Mouse (Mus musculus) limb, embryonic 14.5 days (tissue): ENCODE measurements around the gene Pik3r1. TPM values are rescaled to one million over a fixed set of nuclear protein-coding genes. Genes with fewer than 3 reads are reported as not detected.

Experiments
- ATAC-seq: fragments of 200-750 bp; cut with Nextera tagmentation; 2 replicates; pipeline ENCODE4 v1.8.0; 2017; ENCODE audit warnings: low read depth, moderate number of reproducible peaks, moderate TSS enrichment; ENCODE audit not compliant: low FRiP score
- DNase-seq: peaks from one replicate; pipeline ENCODE4 v3.0.0-alpha.2; 2015; ENCODE audit warnings: low spot score
- H3K27ac ChIP-seq: fragments of 300-500 bp; sonication (generic); replicated peaks from 2 replicates; pipeline ENCODE4 v1.5.1; 2014; ENCODE audit warnings: low read depth, mild to moderate bottlenecking, low read length, moderate library complexity, mixed read lengths
- H3K27me3 ChIP-seq: fragments of 300-500 bp; sonication (generic); 2 replicates; pipeline ENCODE4 v1.6.1; 2014; ENCODE audit warnings: low read length, mixed read lengths; ENCODE audit not compliant: control insufficient read depth, insufficient read depth
- H3K36me3 ChIP-seq: fragments of 300-500 bp; sonication (generic); 2 replicates; pipeline ENCODE4 v1.6.1; 2014; ENCODE audit warnings: mild to moderate bottlenecking, low read length, moderate library complexity, mixed read lengths; ENCODE audit not compliant: control insufficient read depth, insufficient read depth
- H3K4me1 ChIP-seq: fragments of 300-500 bp; sonication (generic); 2 replicates; pipeline ENCODE4 v1.6.1; 2014; ENCODE audit warnings: antibody characterized with exemption, low read length, mixed read lengths; ENCODE audit not compliant: control insufficient read depth, insufficient read depth
- H3K4me2 ChIP-seq: fragments of 300-500 bp; sonication (generic); replicated peaks from 2 replicates; pipeline ENCODE4 v1.6.1; 2014; ENCODE audit warnings: low read depth, mild to moderate bottlenecking, low read length, moderate library complexity; ENCODE audit not compliant: severe bottlenecking
- H3K4me3 ChIP-seq: fragments of 300-500 bp; sonication (generic); replicated peaks from 2 replicates; pipeline ENCODE4 v1.5.1; 2014; ENCODE audit warnings: low read length
- H3K9ac ChIP-seq: fragments of 300-500 bp; sonication (generic); 2 replicates; pipeline ENCODE4 v1.6.1; 2014; ENCODE audit warnings: mild to moderate bottlenecking, low read depth, low read length, moderate library complexity; ENCODE audit not compliant: severe bottlenecking
- H3K9me3 ChIP-seq: fragments of 300-500 bp; sonication (generic); 2 replicates; pipeline ENCODE4 v1.6.1; 2016; ENCODE audit warnings: low read length; ENCODE audit not compliant: control insufficient read depth
- POLR2A ChIP-seq: fragments of 200-500 bp; IDR thresholded peaks from 2 replicates; pipeline ENCODE4 v1.8.0; 2012; ENCODE audit warnings: inconsistent platforms, mild to moderate bottlenecking, moderate library complexity, borderline replicate concordance; ENCODE audit not compliant: insufficient read depth, insufficient read length; ENCODE audit errors: extremely low read depth
- WGBS: fragments of 180-500 bp; shearing (Covaris S2); extraction: QIAGEN DNeasy Blood & Tissue Kit; methylation state at CpG from one replicate; pipeline ENCODE4 v1.1.7; 2014; 5-methylcytosine and 5-hydroxymethylcytosine counted together
- polyA plus RNA-seq, 2 experiments: library from polyadenylated mRNA; depleted of rRNA in 1 of 2; stranded (reverse) in 1 of 2; unstranded in 1 of 2; fragments of >200 nt; fragmentation: Nextera tagmentation in 1 of 2; extraction: Ambion mirVana in 1 of 2; gene quantifications; 2 replicates each; pipeline versions ENCODE4 v1.2.1 to v1.2.3; 2012 to 2014

Pik3r1 gene
- polyA plus RNA-seq, 2 experiments, result 29.2 to 62.2 TPM

GRCm38 (mm10) chr13:101691669-101692068 is 76.3 kb downstream of the Pik3r1 start:
- H3K27me3 ChIP-seq, result no peaks in the 10 kb centered on the region
- H3K4me1 ChIP-seq, result peaks cover 36% of the 10 kb centered on the region
- 53% methylated on average over 6 of the region's 6 CpGs for WGBS
- peak overlapping the region; percentile 57 for H3K4me3 ChIP-seq
- DNase-seq (no peak), ATAC-seq (no peak)
- peak overlapping the region; percentile 45 for H3K9ac ChIP-seq
- no peak for TF ChIP-seq POLR2A
- H3K27ac ChIP-seq, result 0 out of 2 replicates have a peak overlapping the region, but pooled peaks have one; percentile 5
- peak overlapping the region; percentile 80 for H3K4me2 ChIP-seq
- peaks cover 26% of the 10 kb centered on the region for H3K36me3 ChIP-seq
- H3K9me3 ChIP-seq, result no peaks in the 10 kb centered on the region

GRCm38 (mm10) chr13:101690911-101691655 is 76.9 kb downstream of the Pik3r1 start:
- no peak for TF ChIP-seq POLR2A
- Histone ChIP-seq H3K4me2 (peak overlapping the region; percentile 80), H3K36me3 (peaks cover 32% of the 10 kb centered on the region), H3K9ac (peak overlapping the region; percentile 45; the same call in 1 of the 2 replicates), H3K9me3 (no peaks in the 10 kb centered on the region), H3K27me3 (no peaks in the 10 kb centered on the region), H3K4me3 (peak overlapping the region; percentile 57), H3K4me1 (peaks cover 31% of the 10 kb centered on the region), H3K27ac (peak overlapping the region; percentile 5; the same call in 1 of the 2 replicates)
- ATAC-seq, result no peak
- DNase-seq, result no peak
- WGBS, result 44% methylated on average over 10 of the region's 10 CpGs

- 80% methylated on average over 6 of the region's 6 CpGs for WGBS
- no peaks in the 10 kb centered on the region for H3K9me3 ChIP-seq
- no peak overlapping the region for H3K27ac ChIP-seq
- H3K36me3 ChIP-seq, result peaks cover 41% of the 10 kb centered on the region
- H3K27me3 ChIP-seq, result no peaks in the 10 kb centered on the region
- DNase-seq (no peak), ATAC-seq (no peak)
- H3K4me2 ChIP-seq, result peak overlapping the region; percentile 80
- H3K9ac ChIP-seq, result no peak overlapping the region
- peak overlapping the region; percentile 57 for H3K4me3 ChIP-seq
- peaks cover 26% of the 10 kb centered on the region for H3K4me1 ChIP-seq
- no peak for TF ChIP-seq POLR2A
These were observed 77.8 kb downstream of the Pik3r1 start for GRCm38 (mm10) chr13:101690167-101690566.

- WGBS, result 93% methylated on average over 13 of the region's 13 CpGs
- Histone ChIP-seq H3K4me2 (no peak overlapping the region), H3K9ac (no peak overlapping the region), H3K4me3 (no peak overlapping the region), H3K4me1 (0 out of 2 replicates have a peak, but pooled peaks cover 4% of the 10 kb centered on the region), H3K27me3 (no peaks in the 10 kb centered on the region), H3K36me3 (peaks cover 66% of the 10 kb centered on the region), H3K9me3 (no peaks in the 10 kb centered on the region), H3K27ac (no peak overlapping the region)
- ATAC-seq, result no peak
- DNase-seq, result no peak
- no peak for TF ChIP-seq POLR2A
These were observed 81.8 kb downstream of the Pik3r1 start for GRCm38 (mm10) chr13:101686256-101686655.

- H3K4me3 ChIP-seq, result no peak overlapping the region
- no peak overlapping the region for H3K9ac ChIP-seq
- DNase-seq (no peak), ATAC-seq (no peak)
- no peaks in the 10 kb centered on the region for H3K9me3 ChIP-seq
- no peak for TF ChIP-seq POLR2A
- H3K36me3 ChIP-seq, result peaks cover 66% of the 10 kb centered on the region
- H3K27me3 ChIP-seq, result no peaks in the 10 kb centered on the region
- no peak overlapping the region for H3K4me2 ChIP-seq
- H3K27ac ChIP-seq, result no peak overlapping the region
- H3K4me1 ChIP-seq, result no peaks in the 10 kb centered on the region
- WGBS, result 90% methylated on average over 14 of the region's 14 CpGs
These were observed 83.3 kb downstream of the Pik3r1 start for GRCm38 (mm10) chr13:101684706-101685105.
